Mouse (Mus musculus): ENCODE data around the gene Irf2.

The Irf2 gene

DNA sequence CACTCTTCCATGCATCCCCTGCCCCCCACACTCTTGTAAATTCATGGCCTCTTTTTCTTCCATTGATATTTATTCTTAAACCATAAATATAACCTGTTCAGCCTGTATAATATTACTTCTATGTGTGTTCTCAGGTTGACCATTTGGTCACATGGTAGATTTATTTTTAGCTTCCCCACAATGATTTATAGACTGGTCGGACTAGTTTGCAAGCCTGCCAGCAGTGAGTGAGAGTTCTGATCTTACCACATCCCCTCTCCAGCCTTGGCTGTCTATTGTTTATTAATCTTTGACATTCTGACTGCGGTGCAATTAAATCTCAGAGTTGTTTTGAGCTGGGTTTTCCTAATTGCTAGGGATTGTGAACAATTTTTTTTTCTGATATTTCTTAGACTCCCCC is 60.2 kb downstream of the Irf2 start:
- DNase-seq (ENCODE audit: low spot score in 2 of 2) = no peak

DNA sequence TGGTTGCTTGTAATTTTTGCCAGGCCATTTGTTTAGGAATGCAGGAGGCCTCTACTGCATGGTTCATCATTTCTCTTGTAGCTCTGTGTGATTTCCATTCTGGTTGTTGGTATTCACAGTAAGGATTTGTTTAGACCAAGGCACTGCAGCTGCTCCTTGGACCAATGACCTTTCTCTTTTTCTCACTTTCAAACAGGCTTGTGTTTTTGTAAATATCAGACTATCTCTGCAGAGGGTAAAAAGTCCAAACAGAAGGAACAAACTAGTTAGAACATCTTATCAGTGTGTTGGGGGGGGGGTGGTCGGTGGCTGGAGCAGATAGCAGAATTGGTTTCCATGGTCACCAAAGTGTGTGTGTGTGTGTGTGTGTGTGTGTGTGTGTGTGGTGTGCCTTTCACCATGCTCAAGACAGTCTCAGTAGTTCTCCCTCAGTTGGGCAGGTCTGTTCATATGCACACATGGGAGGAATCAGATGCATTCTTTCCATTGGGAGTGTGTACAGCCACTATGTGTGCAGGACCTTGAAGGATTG is 61.7 kb downstream of the Irf2 start:
- no peak for DNase-seq (ENCODE audit: low spot score in 2 of 2)

DNA sequence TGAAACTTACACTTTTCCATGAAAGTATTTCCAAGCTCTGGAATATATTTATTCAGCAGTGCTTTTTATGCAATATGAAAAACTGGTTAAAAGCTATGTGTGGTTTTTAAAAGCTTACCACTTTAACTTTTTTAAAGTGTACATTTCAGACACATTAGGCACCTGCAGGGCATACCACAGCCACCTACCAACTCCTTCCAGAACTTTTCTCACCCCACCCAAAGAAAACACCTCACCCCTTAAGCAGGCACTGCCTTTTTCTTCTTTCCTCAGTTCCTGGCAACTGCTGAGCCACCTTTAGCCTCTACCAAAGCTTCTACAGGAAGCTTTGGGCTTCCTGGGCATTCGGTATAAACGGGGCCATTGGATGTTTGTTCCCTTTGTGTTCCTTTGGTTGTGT is 62.5 kb downstream of the Irf2 start:
- no peak for DNase-seq (ENCODE audit: low spot score in 2 of 2)

DNA sequence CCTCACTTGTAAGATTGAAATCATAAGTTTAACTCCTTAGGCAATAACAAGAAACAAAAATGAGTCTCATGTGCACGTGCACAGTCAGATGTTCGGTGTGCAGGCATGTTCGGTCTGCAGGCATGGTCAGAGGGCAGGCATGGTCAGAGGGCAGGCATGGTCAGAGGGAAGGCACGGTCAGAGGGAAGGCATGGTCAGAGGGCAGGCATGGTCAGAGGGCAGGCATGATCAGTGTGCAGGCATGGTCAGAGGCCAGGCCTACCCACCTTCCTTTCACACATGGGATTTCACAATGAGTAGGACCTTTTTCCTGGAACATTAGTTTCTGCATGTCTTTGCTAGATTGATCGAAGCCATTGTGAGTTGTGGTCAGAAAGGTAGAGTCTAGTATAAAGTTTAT is 65.2 kb downstream of the Irf2 start:
- no peak for DNase-seq (ENCODE audit: low spot score in 2 of 2)

GRCm38 (mm10) chr8:46811021-46811622 is 71.6 kb downstream of the Irf2 start:
- DNase-seq (ENCODE audit: low spot score in 2 of 2) = no peak

- DNase-seq (ENCODE audit: low spot score in 2 of 2) = no peak
Measured at GRCm38 (mm10) chr8:46811944-46812343, 72.4 kb downstream of the Irf2 start.

DNA sequence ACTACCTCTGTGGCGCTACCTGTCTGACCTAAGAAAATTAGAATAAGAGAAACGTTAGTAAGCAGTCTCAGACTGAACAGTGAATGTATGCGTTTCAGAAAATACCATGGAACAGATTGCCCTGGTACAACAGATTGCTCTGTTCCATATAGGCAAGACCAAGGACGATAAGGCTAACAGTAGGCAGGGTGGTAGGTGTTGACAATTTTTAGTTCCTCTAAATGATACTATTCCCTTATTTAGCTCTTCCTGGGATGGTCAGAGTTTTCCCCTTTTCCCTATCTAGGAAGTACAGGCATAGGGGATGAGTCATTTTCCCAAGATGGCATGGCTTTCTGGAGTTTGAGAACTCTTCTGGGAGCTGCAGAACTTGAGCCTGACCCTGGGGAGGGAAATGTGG is 73.4 kb downstream of the Irf2 start:
- DNase-seq (ENCODE audit: low spot score in 2 of 2) = no peak

GRCm38 (mm10) chr8:46818106-46818989 is 78.8 kb downstream of the Irf2 start:
- DNase-seq (ENCODE audit: low spot score in 2 of 2) = no peak

DNA sequence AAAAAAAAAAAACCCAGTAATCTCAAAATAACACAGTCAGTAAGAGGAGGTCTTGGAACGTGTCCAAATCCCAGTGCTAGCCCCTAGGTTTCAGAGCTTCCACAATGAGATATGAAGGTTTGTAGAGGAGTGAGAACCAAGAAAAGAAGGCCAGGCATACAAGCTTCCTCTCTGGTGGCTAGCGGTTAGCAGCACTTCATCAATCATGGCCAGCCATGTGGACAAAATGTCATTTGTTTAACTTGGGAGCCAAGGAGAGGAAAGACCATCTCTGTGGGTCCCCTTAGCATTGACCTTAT is 79.4 kb downstream of the Irf2 start:
- DNase-seq (ENCODE audit: low spot score in 2 of 2) = no peak

DNA sequence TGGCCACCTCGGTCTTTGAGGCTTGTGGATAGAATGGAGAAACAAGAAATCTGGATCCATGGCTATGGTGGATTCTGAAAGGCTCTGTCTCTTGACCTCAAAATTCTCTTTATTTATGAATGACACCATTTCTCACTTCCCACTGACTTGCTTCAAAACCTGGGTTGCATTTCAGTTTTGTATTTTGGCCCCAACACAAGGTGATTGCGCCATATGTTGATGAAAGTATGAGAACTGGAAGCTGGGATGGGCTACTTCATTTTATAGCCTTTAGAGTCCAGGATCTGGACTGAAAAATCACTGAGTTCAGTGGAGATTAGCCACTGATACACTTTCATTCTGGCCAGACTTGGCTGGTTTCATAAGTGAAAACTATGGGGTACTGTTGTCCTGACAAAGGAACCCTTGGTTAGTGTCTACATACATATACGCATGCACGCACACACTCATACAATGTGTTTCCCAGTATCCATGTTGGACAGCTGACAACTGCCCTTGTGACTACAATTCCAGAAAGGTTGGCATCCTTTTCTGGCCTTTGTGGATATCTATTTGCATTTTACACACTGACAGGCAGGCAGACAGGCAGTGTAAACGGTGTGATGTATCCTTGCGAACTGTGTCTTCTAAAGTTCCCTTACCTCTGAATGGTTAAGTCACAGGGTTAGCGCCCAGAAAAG is 89.3 kb downstream of the Irf2 start:
- DNase-seq (ENCODE audit: low spot score in 2 of 2) = no peak

GRCm38 (mm10) chr8:46829414-46830111 is 90.0 kb downstream of the Irf2 start:
- DNase-seq (ENCODE audit: low spot score in 2 of 2) = no peak

DNA sequence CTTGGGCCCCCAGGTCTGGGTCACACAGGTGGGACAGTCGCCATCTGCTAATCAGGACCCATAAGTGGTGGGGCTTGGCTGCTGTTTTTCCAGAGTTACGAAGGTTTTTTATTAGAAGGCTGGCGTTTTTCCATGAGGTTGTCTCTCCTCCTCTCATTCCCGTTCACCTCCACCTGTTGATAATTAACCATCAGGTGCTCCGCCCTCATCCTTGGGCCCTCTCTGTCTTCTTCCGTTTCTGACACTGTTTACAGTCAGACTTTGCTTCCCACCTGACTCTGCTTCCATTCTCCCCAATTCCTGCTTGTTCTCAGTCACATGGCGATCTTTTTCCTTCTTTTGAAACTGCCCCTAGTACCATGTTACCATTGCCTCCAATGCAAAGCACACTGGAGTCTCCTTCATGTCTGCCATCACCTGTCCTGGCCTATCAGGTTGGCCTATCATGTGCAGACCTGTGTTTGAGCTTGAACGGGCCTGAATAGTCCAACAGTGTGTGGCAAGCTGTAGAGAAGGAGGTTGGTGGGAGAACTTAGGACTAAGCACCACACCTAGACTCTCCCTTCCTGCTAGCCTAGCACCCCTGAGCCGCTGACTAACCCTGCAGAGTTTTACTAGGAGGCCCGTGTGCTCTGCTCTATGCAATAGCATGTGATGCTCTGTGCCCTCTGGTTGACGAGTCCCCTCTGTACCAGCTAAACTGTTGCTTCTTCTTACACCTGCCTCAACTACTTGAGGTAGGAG is 90.8 kb downstream of the Irf2 start:
- no peak for DNase-seq (ENCODE audit: low spot score in 2 of 2)

GRCm38 (mm10) chr8:46831916-46832315 is 92.4 kb downstream of the Irf2 start:
- DNase-seq (ENCODE audit: low spot score in 2 of 2) = no peak

- no peak for DNase-seq (ENCODE audit: low spot score in 2 of 2)
Measured at GRCm38 (mm10) chr8:46832399-46832798, 92.9 kb downstream of the Irf2 start.

GRCm38 (mm10) chr8:46833763-46834162 is 94.2 kb downstream of the Irf2 start:
- DNase-seq (ENCODE audit: low spot score in 2 of 2) = no peak

GRCm38 (mm10) chr8:46834440-46834839 is 94.9 kb downstream of the Irf2 start:
- DNase-seq (ENCODE audit: low spot score in 2 of 2) = no peak

DNA sequence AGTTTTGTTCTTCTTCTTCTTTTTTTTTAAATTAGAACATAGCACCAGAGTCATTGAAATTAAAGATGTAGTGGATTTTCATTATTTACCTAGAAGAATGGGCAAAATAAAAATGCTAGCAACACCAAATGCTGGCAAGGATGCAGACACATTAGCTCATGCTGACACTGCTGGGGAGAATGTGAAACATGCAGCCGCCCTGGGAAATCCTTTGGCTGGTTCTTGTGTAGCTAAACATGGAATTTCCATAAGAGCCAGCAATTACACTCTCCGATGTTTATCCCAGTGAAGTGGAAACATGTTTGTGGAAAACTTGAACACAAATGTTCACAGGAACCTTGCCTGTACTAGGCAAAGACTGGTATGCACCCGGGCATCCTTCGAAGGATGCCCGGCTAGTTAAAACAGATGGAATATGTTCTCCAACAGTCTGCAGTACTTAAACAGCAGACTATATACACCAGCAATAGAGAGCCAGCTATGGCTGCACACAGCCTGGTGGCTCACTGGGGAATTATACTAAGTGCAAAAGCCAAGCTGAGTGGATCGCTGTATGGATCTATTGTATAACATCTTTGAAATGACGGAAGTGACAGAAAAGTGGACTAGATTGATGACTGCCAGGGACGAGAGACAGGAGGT is 96.6 kb downstream of the Irf2 start:
- no peak for DNase-seq (ENCODE audit: low spot score in 2 of 2)

DNA sequence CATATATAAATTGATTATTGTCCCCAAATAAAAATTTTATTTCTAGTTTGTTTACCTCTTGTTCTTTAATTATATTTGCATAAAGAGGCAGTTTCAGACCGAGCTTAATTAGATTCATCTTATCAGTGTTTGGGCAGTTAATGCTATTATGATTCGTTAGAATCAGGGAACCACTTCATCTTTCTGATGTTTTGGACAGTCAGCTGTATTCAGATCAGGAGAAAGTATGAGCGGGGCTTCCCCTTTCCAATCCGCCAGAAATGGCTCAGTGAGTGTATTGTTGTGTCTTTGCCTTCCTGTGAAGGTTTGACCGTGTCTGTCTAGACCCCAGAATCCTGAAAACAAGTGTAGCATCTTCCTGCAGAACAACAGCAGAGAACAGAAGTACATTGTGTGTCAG is 97.4 kb downstream of the Irf2 start:
- DNase-seq (ENCODE audit: low spot score in 2 of 2) = no peak

DNA sequence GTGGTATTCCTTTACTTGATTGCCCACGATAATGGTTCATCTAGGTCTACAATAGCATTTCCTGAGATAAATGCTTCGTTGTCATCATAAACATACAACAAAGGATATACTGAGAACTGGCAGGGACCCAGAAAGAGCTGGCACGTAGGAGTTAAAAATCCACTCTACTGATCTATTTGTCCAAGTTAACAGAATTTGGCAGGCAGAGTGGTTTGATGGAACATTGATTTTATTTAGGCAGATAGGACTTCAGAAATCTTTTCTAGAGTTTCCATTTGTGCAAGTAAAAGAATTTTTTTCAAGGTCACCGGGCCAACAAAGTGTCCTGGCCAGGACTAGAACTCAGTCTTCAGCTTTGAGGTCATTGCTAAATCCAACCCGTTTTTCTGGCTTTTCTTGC is 98.5 kb downstream of the Irf2 start:
- DNase-seq (ENCODE audit: low spot score in 2 of 2) = no peak

GRCm38 (mm10) chr8:46840390-46840789 is 100.9 kb downstream of the Irf2 start:
- no peak for DNase-seq (ENCODE audit: low spot score in 2 of 2)

- DNase-seq (ENCODE audit: low spot score in 2 of 2) = no peak
Measured at GRCm38 (mm10) chr8:46840791-46841190, 101.3 kb downstream of the Irf2 start.

Data from thymus, postnatal 10 days (tissue).